Mouse (Mus musculus) 416B (cell line): ENCODE data around the gene Tmem245.
A peak's percentile ranks its signal among the peaks of the same experiment; 100 is the strongest.

Experiments
- DNase-seq: peaks from one replicate; pipeline ENCODE4 v3.0.0; 2011; ENCODE audit warnings: low read depth

Tmem245 gene

GRCm38 (mm10) chr4:56946641-56947640 is at the start of gene Tmem245:
Tmem245 (minus strand) TSS chr4:56947437.
- DNase-seq = peak; percentile 93

GRCm38 (mm10) chr4:56993331-56993730 is 46.1 kb upstream of the Tmem245 start:
- peak; percentile 14 for DNase-seq

DNA sequence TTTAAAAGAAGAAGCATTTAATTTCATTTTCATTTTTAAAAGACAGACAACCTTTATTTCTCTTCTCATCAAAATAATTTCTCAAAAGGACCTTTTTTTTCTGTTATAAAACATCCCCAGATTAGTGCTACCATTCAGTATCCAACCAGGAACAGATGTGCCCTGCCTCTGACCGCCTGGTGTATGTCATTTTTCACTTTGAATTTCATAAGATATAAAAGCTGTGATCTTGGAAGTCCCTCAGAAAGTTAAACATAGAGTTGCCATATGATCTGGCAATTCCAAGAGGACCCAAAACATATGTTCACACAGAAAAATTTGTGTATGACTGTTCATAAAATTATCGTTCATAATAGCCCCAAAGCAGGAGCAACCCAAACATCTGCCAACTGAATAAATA is 44.7 kb upstream of the Tmem245 start:
- DNase-seq = no peak

DNA sequence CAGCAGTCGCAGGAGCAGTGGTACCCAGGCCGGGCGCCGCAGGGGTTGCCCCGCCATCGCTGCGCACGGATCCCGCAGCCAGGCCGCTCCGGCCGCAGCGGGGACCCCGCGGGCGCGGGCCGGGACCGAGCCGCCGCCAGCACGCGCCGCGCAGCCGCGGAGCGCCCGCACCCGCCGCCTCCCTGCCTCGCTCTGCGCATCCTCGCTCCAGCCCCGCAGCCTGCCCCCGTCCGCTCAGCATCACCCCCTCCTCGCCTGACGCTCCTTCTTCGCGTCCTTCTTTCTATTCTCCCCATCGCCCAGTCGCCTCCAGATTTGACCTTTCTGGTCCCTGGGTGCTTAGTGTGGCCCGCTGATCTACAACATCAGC is 43.0 kb upstream of the Tmem245 start, which contains the start of gene Frrs1l:
Frrs1l (minus strand) TSS at position 177 of the 370 bp plus-strand sequence.
- no peak for DNase-seq

- DNase-seq = no peak
These were observed 42.4 kb upstream of the Tmem245 start for GRCm38 (mm10) chr4:56989431-56990214.

DNA sequence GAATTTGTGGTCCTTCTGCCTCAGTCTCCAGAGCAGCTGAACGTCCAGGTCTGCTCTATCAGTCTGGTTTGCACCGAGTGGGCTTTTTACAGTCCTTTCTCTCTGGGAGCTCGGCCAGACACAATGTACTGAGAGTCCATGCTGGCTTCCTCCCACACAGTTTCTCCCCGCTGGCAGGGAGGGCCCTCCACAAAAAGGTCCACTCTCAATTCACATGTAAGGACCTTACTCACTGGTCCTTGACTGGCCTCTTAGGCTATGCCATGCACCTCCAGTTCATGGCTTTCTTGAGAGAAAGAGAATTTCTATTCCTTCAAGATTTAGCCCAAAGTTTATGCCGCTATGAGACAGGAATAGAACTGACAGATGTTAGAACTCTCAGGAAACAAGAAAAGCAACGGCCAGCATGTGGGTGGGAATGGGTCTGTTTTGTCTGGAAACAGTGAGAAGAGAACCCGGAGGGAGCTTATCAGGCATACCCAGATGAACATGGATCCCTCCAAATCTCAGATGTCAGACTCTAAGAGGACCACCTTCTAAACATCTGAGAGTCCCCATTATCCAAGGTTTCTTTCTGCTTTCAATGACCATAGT is 18.4 kb upstream of the Tmem245 start:
- no peak for DNase-seq

DNA sequence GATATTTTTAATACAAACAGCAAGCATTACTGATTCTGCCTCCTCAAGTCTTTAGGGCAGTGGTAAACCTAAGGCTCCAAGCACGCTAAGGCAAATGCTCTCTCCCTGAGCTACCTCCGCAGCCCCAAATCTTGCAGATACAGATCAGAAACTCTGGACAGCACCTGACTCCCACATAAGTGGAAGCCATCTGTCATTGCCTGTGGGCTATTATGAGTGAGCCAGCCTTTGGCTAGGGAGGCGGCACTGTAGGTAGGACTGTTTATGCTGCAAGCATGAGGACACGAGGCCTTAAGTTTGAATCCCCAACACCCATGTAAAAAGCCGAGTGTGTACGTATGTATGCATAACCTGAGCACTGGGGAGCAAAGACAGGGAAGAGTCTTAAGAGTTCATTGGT is 16.4 kb upstream of the Tmem245 start:
- no peak for DNase-seq

GRCm38 (mm10) chr4:56961320-56961925 is 14.2 kb upstream of the Tmem245 start:
- DNase-seq = no peak

DNA sequence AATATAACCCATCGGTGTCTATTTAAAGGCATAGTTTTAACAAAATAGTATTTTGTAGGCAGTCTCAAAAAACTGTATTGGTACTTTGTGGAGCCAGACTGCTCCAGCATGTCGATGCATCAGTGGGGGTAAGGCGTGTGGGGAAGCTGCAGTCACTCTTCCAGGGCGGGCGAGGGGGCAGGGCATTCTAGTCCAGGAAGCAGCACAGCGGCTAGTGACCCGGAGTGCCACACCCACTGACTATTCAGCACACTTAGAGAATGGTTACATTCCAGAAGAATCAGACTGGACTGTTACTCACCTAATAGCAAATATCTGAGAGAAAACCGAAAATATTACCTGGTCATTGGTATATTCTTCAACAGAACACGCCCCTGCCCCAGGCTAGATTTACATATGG is 10.3 kb upstream of the Tmem245 start:
- no peak for DNase-seq

DNA sequence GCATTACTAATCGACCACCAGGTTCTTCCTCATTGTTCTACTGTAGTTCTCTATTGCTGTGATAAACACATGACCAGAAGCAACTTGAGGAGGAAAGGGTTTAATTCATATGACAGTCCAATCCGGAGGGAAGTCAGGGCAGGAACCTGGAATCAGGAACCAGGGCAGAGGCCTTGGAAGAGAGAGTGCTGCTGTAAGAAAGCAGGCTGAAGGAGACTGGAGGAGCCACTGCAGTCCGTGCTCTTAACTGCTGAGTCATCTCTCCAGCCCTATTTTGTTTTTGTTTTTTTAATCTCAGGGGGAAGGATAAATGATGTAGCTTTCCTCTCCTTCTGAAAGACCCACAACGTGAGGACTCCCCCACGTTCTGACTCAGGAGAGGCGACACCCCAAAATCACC is 6.0 kb upstream of the Tmem245 start:
- peak; percentile 26 for DNase-seq

GRCm38 (mm10) chr4:56951701-56952100 is 4.5 kb upstream of the Tmem245 start:
- no peak for DNase-seq

- DNase-seq = peak; percentile 42
These were observed 2.3 kb upstream of the Tmem245 start for GRCm38 (mm10) chr4:56949494-56949893.

- peak; percentile 16 for DNase-seq
These were observed 1.1 kb downstream of the Tmem245 start for GRCm38 (mm10) chr4:56946180-56946579.

DNA sequence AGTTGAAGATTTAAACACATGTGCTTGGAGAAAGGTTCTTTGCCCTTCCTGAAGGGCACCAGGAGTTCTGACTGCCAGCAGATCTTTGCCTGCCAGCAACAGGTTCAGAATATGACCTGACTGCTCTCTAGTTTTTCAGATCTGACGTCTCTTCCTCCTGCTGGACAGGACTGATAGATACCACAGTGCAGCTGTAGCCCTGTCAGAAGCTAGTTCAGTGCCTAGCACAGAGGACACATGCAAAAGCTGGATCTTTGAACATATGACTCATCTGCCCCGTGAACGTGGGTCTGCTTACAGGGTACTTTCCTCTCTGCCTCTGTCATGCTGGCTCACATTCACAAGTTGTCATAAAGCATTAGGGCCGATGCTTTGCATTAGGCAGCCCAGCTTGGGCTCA is 3.0 kb downstream of the Tmem245 start:
- DNase-seq = peak; percentile 61

- DNase-seq = no peak
These were observed 4.0 kb downstream of the Tmem245 start for GRCm38 (mm10) chr4:56943258-56943657.

DNA sequence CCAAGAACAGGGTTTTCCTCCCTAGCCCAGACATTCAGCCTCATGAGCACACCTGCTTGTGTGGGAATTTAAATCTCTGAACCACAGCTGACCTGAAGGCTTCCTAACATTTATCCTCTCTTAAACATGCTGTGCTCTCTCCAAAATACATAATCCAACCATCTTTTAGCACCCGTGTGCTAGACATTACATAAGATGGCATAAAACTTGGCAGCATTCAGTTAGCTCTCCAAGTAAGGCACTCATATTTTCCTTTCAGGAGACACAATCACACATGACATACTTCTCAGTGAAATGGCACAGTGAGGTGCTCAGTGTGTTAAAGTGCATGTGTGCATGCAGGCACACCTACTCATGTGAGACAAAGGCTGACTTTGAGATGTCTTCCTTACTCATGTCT is 4.7 kb downstream of the Tmem245 start:
- no peak for DNase-seq

DNA sequence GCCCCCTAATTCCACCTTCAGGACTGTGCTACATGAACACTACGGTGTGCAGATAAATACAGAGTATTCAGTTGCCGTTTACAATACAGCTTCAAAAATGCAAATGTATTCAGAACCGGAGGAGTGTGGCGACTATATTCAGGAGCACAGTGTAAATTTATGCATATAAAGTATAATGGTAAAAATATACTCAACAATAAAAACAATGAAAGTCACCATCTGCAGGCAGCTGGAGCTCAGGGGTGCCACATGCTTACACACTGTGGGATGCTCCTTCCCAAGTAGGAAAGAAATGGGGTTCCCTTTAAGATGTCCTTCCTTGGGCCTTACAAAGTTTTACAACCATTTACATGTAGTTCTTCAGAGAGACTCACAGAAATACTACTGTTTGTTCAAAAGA is 5.8 kb downstream of the Tmem245 start:
- DNase-seq = no peak

DNA sequence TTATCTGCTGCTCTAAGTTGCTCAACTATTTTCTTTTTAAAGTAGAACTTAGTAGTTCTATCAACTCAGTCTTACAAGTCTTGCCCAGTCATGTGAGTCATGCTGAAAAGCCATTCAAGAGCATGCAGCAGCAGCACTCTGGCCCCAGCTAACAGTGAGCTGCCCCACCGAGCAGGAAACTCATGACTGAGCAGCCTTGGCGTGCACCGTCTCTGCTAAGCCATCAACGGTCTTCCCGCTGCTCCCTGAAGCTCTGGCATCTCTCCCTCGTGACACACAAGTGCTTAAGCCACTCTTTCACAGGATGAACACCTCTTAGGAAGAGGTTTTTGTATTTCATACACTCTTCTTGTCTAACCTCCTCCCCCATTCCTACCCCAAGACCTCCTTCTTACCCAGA is 10.1 kb downstream of the Tmem245 start:
- DNase-seq = peak; percentile 54

GRCm38 (mm10) chr4:56935327-56935726 is 11.9 kb downstream of the Tmem245 start:
- no peak for DNase-seq

DNA sequence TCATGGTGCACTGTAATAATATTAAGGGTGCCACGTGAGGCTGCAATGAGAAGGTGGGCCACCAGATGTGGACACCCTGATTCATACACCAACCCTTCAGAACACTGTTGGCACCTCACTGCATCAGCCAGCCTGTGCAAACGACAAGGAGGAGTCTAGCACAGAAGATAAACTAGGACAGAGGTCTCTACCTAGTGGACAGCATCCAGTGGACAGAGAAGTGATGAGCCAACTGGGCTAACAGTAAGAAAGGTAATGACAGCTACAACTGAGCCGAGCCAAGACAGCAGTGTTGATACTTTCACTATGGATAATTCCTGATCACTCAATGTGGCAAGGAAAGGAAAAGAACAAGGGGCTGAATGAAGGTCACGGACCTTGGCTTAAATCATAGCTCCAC is 14.1 kb downstream of the Tmem245 start:
- no peak for DNase-seq

GRCm38 (mm10) chr4:56932096-56932495 is 15.1 kb downstream of the Tmem245 start:
- DNase-seq = peak; percentile 65

DNA sequence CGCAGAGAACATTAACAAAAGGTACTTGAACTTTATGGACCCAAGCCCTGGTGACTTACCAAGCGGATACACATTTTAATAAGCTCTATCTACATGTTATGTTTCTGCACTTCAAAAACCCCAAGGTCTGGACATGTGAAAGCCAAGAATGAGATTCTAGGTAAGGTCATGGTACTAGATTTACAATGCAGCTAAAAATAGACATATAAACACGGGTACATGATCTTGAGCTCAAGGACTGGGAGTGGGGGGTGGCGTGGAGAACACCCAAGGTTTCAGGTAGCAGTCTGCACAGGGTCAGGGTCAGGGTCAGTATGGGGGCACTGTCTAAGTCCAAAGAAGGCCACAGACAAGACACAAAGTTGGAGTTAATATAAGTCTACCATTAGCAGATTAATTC is 16.9 kb downstream of the Tmem245 start:
- no peak for DNase-seq
